Mouse (Mus musculus): Measurements from ENCODE around the gene Usp47. TPM values are rescaled to one million over a fixed set of nuclear protein-coding genes. Genes with fewer than 3 reads are reported as not detected.

Usp47 gene
- total RNA-seq, 2 experiments from 2014 or later: 174 to 189 TPM

DNA sequence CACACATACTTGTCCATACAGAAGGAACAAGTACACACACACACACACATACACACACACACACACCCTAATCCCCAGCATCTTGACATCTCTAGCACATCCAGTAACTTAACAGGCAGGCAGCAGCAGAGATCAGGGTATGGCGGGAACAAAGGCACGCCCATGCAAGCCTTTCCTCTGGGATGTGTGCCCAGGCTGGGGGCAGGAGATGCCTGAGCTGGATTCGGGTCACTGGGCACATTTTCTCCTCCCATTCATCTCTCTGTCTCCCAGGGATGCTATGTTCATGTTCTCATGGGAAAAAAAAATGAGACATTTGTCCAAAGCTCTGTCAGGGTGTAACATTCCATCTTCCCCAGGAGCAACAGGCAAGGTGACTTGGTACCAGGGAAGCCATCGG is 120.7 kb downstream of the Usp47 start:
- intact Hi-C loops (cut with DNase I): no loop called here
- no peak for DNase-seq

DNA sequence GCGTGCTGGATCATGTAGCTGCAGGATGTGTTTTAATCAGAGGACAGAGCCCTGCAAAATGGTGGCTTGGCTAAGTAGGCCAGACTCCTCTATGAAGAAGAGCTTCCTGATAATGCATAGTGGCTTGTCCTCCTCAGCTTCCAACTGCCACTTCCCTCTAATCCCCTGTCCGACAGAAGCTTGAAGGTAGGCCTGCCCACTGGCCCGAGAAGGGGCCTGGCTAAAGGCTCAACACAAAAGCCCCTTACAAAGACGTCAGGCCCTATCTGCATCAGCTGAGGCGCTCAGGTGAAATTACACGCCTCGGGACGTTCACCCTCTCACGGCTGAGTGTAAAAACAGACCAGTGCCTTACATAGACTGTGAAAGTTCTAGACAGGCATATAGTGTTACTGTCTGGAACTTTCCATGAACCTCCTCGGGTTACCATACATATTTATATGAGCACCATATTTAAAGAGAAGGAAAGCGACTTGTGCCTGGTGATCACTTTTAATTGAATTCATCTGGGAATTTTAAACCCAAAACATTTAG is 121.4 kb downstream of the Usp47 start:
- intact Hi-C loops (cut with DNase I): no loop called here
- no peak for DNase-seq

DNA sequence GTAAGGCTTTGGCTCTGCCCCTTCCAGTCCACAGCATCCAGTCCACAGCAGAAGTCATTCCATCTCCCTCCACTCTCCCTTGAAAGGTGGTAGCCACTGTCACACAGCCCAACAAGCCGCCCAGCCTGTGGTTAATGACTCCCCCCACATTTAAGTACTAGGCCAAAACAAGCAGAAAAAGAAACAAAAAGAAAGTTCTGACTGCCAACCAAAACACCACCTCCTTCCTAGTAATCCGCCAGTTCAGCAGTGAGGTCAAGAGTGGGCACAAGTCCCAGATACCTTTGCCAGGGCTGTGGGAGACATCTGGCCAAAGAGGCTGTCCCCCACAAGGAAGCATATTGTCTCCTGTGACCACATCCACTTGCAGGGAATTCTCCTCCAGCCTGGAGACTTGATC is 124.7 kb downstream of the Usp47 start:
- intact Hi-C loops (cut with DNase I): no loop called here
- DNase-seq: no peak

DNA sequence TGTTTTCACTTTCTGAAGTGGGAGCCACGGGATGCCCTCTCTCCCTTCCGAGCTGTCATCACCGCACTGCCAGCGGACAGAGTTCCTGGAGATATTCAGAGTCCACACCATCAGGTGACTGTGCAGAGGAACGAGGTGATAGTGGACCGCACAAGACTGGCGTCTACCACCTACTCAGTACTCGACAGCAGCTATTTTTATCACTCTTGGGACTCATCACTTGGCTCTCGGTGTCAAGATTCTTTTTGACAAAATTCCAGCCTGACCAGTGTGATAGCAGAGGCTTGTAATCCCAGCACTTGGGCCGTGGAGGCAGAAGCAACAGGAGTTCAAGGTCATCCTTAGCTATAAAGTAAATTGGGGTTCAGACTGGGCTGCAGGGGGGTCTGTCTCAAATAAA is 125.8 kb downstream of the Usp47 start:
- intact Hi-C loops (cut with DNase I): no loop called here

DNA sequence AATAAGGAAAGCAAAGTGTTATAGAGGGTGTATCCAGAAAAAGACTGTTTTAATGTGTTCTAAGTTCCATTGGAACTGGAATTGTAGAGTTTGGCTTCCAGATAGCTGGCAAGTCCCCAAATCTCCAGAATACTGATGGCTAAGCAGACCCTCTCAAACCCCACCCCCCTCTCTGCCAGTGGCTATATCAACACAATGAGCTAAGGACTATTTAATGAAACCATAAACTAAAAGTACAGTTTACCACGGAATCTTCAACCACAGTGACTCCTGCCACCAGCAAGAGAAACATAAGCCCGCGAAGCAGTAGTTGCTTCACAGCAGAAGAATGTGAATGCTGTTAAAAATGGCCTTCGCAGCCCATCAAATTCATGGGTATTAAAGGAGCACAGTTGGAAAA is 131.1 kb downstream of the Usp47 start:
- DNase-seq: no peak
- intact Hi-C loops (cut with DNase I): no loop called here

More for the DNA sequence above, 125.8 kb downstream of the Usp47 start:
- no peak for DNase-seq

DNA sequence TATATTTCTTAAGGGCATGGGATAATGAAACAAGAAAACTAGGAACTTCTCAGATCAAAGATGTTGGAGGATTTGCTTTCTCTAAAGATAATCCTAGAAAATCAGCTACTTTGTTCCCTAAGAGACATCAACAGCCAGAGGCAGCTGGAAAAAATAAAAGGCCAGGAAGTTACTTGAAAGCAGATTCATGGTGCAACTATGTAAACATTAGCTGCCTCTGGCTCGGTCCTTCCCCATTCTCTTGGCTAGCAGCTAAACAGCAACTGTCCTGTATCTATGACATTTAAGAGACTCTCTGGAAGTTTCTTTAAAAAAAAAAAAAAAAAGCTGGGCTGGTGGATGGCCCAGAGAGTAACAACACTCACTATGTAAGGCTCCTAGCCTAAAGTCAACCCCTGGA is 131.9 kb downstream of the Usp47 start:
- no peak for DNase-seq

DNA sequence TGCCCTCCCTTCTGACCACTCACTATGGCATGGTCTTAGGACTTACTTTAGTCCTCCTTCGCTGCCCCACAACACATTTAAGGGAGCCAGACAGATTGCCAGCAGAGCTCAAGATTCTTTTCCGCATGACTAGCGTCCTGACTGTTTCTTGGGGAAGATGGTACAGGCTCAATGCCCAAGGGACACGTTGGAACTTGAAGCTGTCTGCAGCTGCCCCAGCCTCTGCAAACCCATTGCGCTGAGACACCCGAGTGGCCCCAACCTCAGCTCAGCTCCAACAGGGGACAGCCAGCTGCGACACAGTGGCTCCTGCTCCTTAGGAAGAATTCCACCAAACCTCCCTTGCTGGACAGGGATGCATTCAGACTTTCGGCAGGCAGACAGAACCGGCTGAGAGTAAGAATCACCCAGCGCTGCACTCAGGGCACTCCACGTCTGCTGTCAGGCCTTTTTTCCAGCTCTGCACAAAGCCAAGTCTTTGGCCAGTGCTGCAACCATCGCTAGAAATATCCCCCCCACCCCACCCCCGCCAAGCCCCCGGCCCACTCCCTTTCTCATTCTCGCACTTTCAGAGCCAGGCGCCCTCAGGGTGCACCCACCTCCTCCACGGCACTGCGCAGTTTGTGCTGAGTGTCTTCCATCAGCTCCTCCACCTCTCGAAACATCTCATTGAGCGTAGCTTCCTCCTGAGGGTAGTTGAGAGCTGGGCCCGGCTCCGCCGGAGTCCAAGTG is 134.4 kb downstream of the Usp47 start:
- intact Hi-C loops (cut with DNase I): no loop called here
- no peak for DNase-seq

More for the DNA sequence above, 131.9 kb downstream of the Usp47 start:
- intact Hi-C loops (cut with DNase I): no loop called here

DNA sequence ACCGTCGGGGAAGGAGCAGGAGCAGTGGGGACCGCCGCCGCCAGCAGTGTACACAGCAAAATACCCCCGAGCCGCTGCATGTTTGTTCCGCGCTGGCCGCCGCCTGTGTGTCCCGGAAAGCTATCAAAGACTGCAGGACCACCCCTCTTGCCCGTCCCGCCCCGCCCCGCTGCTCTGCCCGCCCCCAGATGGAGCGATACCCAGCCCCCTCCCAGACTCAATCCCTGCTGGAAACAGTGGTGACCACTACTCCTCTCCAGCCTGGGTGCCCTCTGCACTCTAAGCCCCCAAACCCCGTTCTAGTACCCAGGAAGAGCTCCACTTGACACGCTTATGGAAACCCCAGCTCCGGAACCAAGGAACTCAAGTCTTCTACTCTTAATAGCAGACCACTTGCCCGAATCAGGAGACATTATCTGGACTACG is 135.0 kb downstream of the Usp47 start:
- intact Hi-C loops (cut with DNase I): no loop called here
- no peak for DNase-seq

DNA sequence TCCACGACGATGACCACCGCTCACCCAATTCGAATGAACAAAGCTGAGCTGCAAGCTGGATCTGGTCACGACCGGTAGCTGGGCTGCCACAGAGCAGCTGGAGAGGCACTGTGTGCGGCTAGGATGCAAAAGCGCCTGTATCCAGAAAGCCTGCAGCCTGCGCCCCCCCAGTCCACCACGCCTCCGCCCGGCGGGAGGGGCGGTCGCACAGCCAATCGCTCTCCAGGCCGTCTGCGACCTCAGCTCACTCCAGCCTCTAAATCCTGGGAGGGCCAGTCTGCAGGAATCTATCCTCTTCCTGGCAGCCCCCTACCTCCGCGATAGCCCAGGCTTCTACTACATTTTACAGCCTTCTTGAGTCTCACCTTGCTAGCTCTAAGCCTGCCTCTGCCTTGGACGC is 135.6 kb downstream of the Usp47 start, which contains the start of gene Dkk3:
TSS of gene Dkk3 (minus strand) at position 116 of the 400 bp plus-strand sequence.
- DNase-seq: no peak
- intact Hi-C loops (cut with DNase I): no loop called here

DNA sequence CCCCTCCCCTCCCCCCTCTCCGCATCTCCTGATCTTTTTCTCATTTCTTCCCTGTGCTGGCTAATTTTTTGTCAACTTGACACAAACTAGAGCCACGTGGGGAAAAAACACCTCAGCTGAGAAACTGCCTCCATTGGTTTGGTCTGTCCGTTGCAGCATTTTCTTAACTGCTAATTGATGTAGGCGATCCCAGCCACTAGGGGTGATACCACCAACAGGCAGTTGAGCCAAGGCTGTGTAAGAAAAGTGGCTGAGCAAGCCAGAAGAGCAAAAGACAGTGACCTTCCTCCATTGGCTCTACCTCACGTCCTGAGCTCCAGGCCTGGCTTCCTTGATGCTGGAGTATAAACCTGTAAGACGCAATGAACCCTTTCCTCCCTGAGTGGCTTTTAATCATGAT is 136.5 kb downstream of the Usp47 start:
- DNase-seq: no peak
- intact Hi-C loops (cut with DNase I): no loop called here

Other genes starting within 250 kb of the Usp47 start
- 1 to 10 TPM; 3.8 to 3.9 TPM for gene Galnt18, start 243.5 kb upstream of the Usp47 start, total RNA-seq (2021)
- 1 to 10 TPM; 1.6 to 2.5 TPM for gene Dkk3, start 135.6 kb downstream of the Usp47 start, total RNA-seq (2021)
- 100 to 1,000 TPM; 194 to 214 TPM for gene Mical2, start 202.4 kb downstream of the Usp47 start, total RNA-seq (2021)

Measured in gastrocnemius, postnatal 36 days (tissue).